Mouse (Mus musculus) kidney, embryonic 15.5 days (tissue): ENCODE results near the gene Abcg5. TPM values are rescaled to one million over a fixed set of nuclear protein-coding genes. Genes with fewer than 3 reads are reported as not detected.

Experiments
- ATAC-seq: fragments of 200-750 bp; cut with Nextera tagmentation; replicated peaks from 2 replicates; pipeline ENCODE4 v1.8.0; 2017; ENCODE audit warnings: moderate TSS enrichment; ENCODE audit not compliant: low FRiP score
- H3K27ac ChIP-seq: fragments of 300-500 bp; sonication (generic); 2 replicates; pipeline ENCODE4 v1.5.1; 2015; ENCODE audit warnings: mild to moderate bottlenecking, inconsistent platforms
- H3K27me3 ChIP-seq: fragments of 300-500 bp; sonication (generic); 2 replicates; pipeline ENCODE4 v1.6.1; 2015; ENCODE audit warnings: inconsistent platforms
- H3K36me3 ChIP-seq: fragments of 300-500 bp; sonication (generic); 2 replicates; pipeline ENCODE4 v1.6.1; 2015; ENCODE audit warnings: inconsistent platforms
- H3K4me1 ChIP-seq: fragments of 300-500 bp; sonication (generic); 2 replicates; pipeline ENCODE4 v1.6.1; 2015; ENCODE audit warnings: inconsistent platforms
- H3K4me2 ChIP-seq: fragments of 300-500 bp; sonication (generic); 2 replicates; pipeline ENCODE4 v1.6.1; 2015; ENCODE audit warnings: moderate library complexity, mild to moderate bottlenecking, inconsistent platforms
- H3K4me3 ChIP-seq: fragments of 300-500 bp; sonication (generic); replicated peaks from 2 replicates; pipeline ENCODE4 v1.5.1; 2015; ENCODE audit warnings: mild to moderate bottlenecking, inconsistent platforms
- H3K9ac ChIP-seq: fragments of 300-500 bp; sonication (generic); 2 replicates; pipeline ENCODE4 v1.6.1; 2015; ENCODE audit warnings: mild to moderate bottlenecking, inconsistent platforms
- H3K9me3 ChIP-seq: fragments of 300-500 bp; sonication (generic); replicated peaks from 2 replicates; pipeline ENCODE4 v1.6.1; 2016; ENCODE audit warnings: inconsistent platforms
- WGBS: fragments of 180-500 bp; shearing (Covaris S2); methylation state at CpG from one replicate; pipeline ENCODE4 v1.1.7; 2015; ENCODE audit warnings: mixed read lengths; 5-methylcytosine and 5-hydroxymethylcytosine counted together
- polyA plus RNA-seq: library from polyadenylated mRNA; unstranded; fragments of >200 nt; fragmentation: Nextera tagmentation; extraction: Ambion mirVana; gene quantifications from 2 replicates; pipeline ENCODE4 v1.2.1, GENCODE M21; 2015

Gene Abcg5
- polyA plus RNA-seq, 1 experiment from 2014 or later, result 4.0 TPM

GRCm38 (mm10) chr17:84681670-84682069, 1.1 kb downstream of the Abcg5 start:
- peaks cover 30% of the 10 kb centered on the region for H3K4me1 ChIP-seq
- no peaks in the 10 kb centered on the region for H3K36me3 ChIP-seq
- no peak overlapping the region for H3K4me3 ChIP-seq
- H3K27me3 ChIP-seq, result no peaks in the 10 kb centered on the region
- no peak overlapping the region for H3K4me2 ChIP-seq
- no peak overlapping the region for H3K9ac ChIP-seq
- ATAC-seq, result no peak
- WGBS, result 83% methylated on average over 3 of the region's 3 CpGs
- no peaks in the 10 kb centered on the region for H3K9me3 ChIP-seq
- no peak overlapping the region for H3K27ac ChIP-seq

GRCm38 (mm10) chr17:84677595-84677994, 5.2 kb downstream of the Abcg5 start:
- ATAC-seq, result no peak
- no peaks in the 10 kb centered on the region for H3K9me3 ChIP-seq
- peaks cover 39% of the 10 kb centered on the region for H3K4me1 ChIP-seq
- 82% methylated on average over 11 of the region's 11 CpGs for WGBS
- H3K9ac ChIP-seq, result no peak overlapping the region
- H3K4me3 ChIP-seq, result no peak overlapping the region
- H3K27me3 ChIP-seq, result 0 out of 2 replicates have a peak, but pooled peaks cover 4% of the 10 kb centered on the region
- H3K36me3 ChIP-seq, result no peaks in the 10 kb centered on the region
- H3K27ac ChIP-seq, result no peak overlapping the region
- no peak overlapping the region for H3K4me2 ChIP-seq

- Histone ChIP-seq H3K4me2 (peak within 1 kb of the TSS; percentile 76), H3K4me3 (peak within 1 kb of the TSS; percentile 46), H3K36me3 (no peaks in the 10 kb centered on the region), H3K9ac (peak within 1 kb of the TSS; percentile 11), H3K9me3 (no peaks in the 10 kb centered on the region), H3K27me3 (0 out of 2 replicates have a peak, but pooled peaks cover 4% of the 10 kb centered on the region), H3K27ac (0 out of 2 replicates have a peak within 1 kb of the TSS, but pooled peaks have one; percentile 62), H3K4me1 (peaks cover 45% of the 10 kb centered on the region)
- under 1% methylated on average over 24 of the region's 24 CpGs for WGBS
- ATAC-seq, result peak; percentile 73
These were observed 6.9 kb downstream of the Abcg5 start, which contains the start of gene Abcg8 for GRCm38 (mm10) chr17:84675951-84676366. Abcg8 (plus strand) TSS chr17:84676302.

GRCm38 (mm10) chr17:84675204-84675603, 7.6 kb downstream of the Abcg5 start:
- Histone ChIP-seq H3K27ac (0 out of 2 replicates have a peak overlapping the region, but pooled peaks have one; percentile 62), H3K4me2 (peak overlapping the region; percentile 76), H3K4me1 (peaks cover 45% of the 10 kb centered on the region), H3K4me3 (no peak overlapping the region), H3K36me3 (no peaks in the 10 kb centered on the region), H3K27me3 (0 out of 2 replicates have a peak, but pooled peaks cover 4% of the 10 kb centered on the region), H3K9ac (no peak overlapping the region), H3K9me3 (no peaks in the 10 kb centered on the region)
- 48% methylated on average over 4 of the region's 4 CpGs for WGBS
- no peak for ATAC-seq

- no peaks in the 10 kb centered on the region for H3K36me3 ChIP-seq
- H3K4me3 ChIP-seq, result no peak overlapping the region
- peak overlapping the region; percentile 76; the same call in 1 of the 2 replicates for H3K4me2 ChIP-seq
- WGBS, result 27% methylated on average over 7 of the region's 7 CpGs
- H3K4me1 ChIP-seq, result peaks cover 45% of the 10 kb centered on the region
- 0 out of 2 replicates have a peak overlapping the region, but pooled peaks have one; percentile 5 for H3K27ac ChIP-seq
- H3K9ac ChIP-seq, result no peak overlapping the region
- H3K9me3 ChIP-seq, result no peaks in the 10 kb centered on the region
- ATAC-seq, result no peak
- H3K27me3 ChIP-seq, result 0 out of 2 replicates have a peak, but pooled peaks cover 4% of the 10 kb centered on the region
These were observed 8.8 kb downstream of the Abcg5 start for GRCm38 (mm10) chr17:84674048-84674447.

GRCm38 (mm10) chr17:84672376-84673369, 10.1 kb downstream of the Abcg5 start:
- Histone ChIP-seq H3K4me1 (peaks cover 45% of the 10 kb centered on the region), H3K27ac (0 out of 2 replicates have a peak overlapping the region, but pooled peaks have one; percentile 15), H3K4me3 (no peak overlapping the region), H3K36me3 (no peaks in the 10 kb centered on the region), H3K27me3 (0 out of 2 replicates have a peak, but pooled peaks cover 4% of the 10 kb centered on the region), H3K9me3 (no peaks in the 10 kb centered on the region), H3K4me2 (no peak overlapping the region), H3K9ac (no peak overlapping the region)
- ATAC-seq, result no peak; the same call in 1 of the 2 replicates
- 50% methylated on average over 16 of the region's 16 CpGs for WGBS

- no peaks in the 10 kb centered on the region for H3K27me3 ChIP-seq
- no peak overlapping the region for H3K4me3 ChIP-seq
- H3K9me3 ChIP-seq, result no peaks in the 10 kb centered on the region
- no peak overlapping the region for H3K27ac ChIP-seq
- WGBS, result 86% methylated on average over 3 of the region's 3 CpGs
- no peaks in the 10 kb centered on the region for H3K36me3 ChIP-seq
- H3K4me2 ChIP-seq, result no peak overlapping the region
- no peak for ATAC-seq
- peaks cover 33% of the 10 kb centered on the region for H3K4me1 ChIP-seq
- H3K9ac ChIP-seq, result no peak overlapping the region
These were observed 15.0 kb downstream of the Abcg5 start for GRCm38 (mm10) chr17:84667848-84668247.

- Histone ChIP-seq H3K36me3 (no peaks in the 10 kb centered on the region), H3K4me1 (peaks cover 30% of the 10 kb centered on the region), H3K4me2 (peak overlapping the region; percentile 43), H3K27me3 (no peaks in the 10 kb centered on the region), H3K9me3 (no peaks in the 10 kb centered on the region), H3K4me3 (no peak overlapping the region), H3K27ac (peak overlapping the region; percentile 69), H3K9ac (no peak overlapping the region)
- WGBS, result 7% methylated on average over 9 of the region's 9 CpGs
- ATAC-seq, result peak; percentile 87
These were observed 17.1 kb downstream of the Abcg5 start for GRCm38 (mm10) chr17:84665691-84666090.

- H3K27ac ChIP-seq, result peak overlapping the region; percentile 69
- ATAC-seq, result 0 out of 2 replicates have a peak, but pooled peaks have one; percentile 35
- H3K27me3 ChIP-seq, result no peaks in the 10 kb centered on the region
- no peaks in the 10 kb centered on the region for H3K9me3 ChIP-seq
- H3K36me3 ChIP-seq, result no peaks in the 10 kb centered on the region
- peaks cover 30% of the 10 kb centered on the region for H3K4me1 ChIP-seq
- H3K9ac ChIP-seq, result no peak overlapping the region
- 17% methylated on average over 10 of the region's 10 CpGs for WGBS
- no peak overlapping the region for H3K4me3 ChIP-seq
- H3K4me2 ChIP-seq, result peak overlapping the region; percentile 43
These were observed 17.8 kb downstream of the Abcg5 start for GRCm38 (mm10) chr17:84665053-84665452.

GRCm38 (mm10) chr17:84658951-84659350, 23.9 kb downstream of the Abcg5 start:
- Histone ChIP-seq H3K27me3 (no peaks in the 10 kb centered on the region), H3K4me3 (no peak overlapping the region), H3K9me3 (no peaks in the 10 kb centered on the region), H3K27ac (no peak overlapping the region), H3K36me3 (0 out of 2 replicates have a peak, but pooled peaks cover 4% of the 10 kb centered on the region), H3K4me1 (peaks cover 38% of the 10 kb centered on the region), H3K4me2 (no peak overlapping the region), H3K9ac (no peak overlapping the region)
- ATAC-seq, result no peak
- 78% methylated on average over 8 of the region's 8 CpGs for WGBS

- no peaks in the 10 kb centered on the region for H3K27me3 ChIP-seq
- WGBS, result 32% methylated on average over 5 of the region's 5 CpGs
- no peak overlapping the region for H3K9ac ChIP-seq
- H3K27ac ChIP-seq, result no peak overlapping the region
- no peaks in the 10 kb centered on the region for H3K9me3 ChIP-seq
- 0 out of 2 replicates have a peak, but pooled peaks cover 4% of the 10 kb centered on the region for H3K36me3 ChIP-seq
- no peak overlapping the region for H3K4me2 ChIP-seq
- no peak overlapping the region for H3K4me3 ChIP-seq
- peaks cover 36% of the 10 kb centered on the region for H3K4me1 ChIP-seq
- ATAC-seq, result peak; percentile 75; the same call in 1 of the 2 replicates
These were observed 24.6 kb downstream of the Abcg5 start for GRCm38 (mm10) chr17:84658195-84658594.

- Histone ChIP-seq H3K4me1 (peaks cover 36% of the 10 kb centered on the region), H3K36me3 (0 out of 2 replicates have a peak, but pooled peaks cover 6% of the 10 kb centered on the region), H3K4me3 (no peak overlapping the region), H3K27ac (0 out of 2 replicates have a peak overlapping the region, but pooled peaks have one; percentile 7), H3K4me2 (no peak overlapping the region), H3K9me3 (no peaks in the 10 kb centered on the region), H3K27me3 (no peaks in the 10 kb centered on the region), H3K9ac (no peak overlapping the region)
- peak; percentile 53; the same call in 1 of the 2 replicates for ATAC-seq
- 61% methylated on average over 7 of the region's 7 CpGs for whole genome bisulfite sequencing
These were observed 25.0 kb downstream of the Abcg5 start for GRCm38 (mm10) chr17:84657782-84658181.
